Mouse (Mus musculus): ENCODE measurements around the gene Serpine2.

Gene Serpine2

DNA sequence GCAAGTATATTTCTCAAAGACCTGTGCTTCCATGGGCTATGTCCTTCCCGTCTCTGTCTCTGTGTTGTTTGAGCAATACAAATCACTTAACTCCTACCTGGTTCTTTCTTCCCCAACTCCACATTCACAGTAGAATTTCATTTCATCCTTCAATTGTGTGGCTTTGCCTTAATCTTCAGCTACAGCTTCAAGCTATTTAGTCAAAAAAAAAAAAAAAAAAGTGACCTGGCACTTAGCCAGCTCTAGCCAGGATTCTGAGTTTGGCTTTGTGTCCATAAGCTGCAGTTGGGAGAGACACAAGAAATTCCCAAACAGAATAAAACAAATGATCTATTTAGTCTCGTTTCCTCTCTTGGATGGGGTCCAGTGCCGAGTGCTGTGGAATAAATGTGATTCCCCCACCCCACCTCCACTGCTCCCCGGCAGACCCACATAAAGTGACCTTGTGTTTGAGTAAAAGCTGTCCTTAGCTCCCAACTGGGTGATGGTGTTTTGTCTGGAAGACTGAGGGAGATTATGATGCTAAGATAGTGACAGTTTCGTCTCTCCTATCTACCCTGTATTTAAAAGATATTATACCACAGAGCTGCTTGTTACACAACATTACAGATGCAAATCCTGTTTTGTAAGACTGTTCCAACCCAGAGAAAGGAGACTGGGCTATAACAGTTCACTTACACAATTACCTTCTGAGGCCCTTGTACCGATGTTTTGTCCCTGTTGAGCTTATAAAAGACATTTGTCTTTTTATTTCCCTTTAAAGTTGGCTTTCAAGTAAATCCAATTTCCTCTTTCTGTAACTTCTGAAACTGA, at the start of gene Serpine2:
Gene Serpine2 (minus strand): TSS at position 51 of the 813 bp plus-strand sequence.
- DNase-seq (ENCODE audit: low read depth), result no peak

DNA sequence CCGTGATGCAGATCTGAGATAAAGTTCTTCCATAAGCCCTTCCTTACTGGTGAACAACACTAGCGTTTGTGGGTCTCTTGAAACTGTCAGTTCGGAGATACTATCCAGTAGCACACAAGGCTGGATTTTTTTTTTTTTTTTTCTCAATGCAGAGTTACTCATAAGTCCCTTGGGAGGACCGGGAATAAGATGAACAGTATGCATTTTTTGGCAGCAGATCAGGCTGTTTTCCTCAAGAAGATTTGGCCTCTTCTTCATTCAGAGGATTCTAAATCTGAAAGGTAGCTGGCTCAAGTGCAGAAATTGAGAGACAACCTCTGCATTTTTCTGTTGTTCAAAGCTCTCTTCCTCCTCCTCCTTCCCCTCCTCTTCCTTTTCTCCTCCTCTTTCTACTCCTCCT, 46.8 kb upstream of the Serpine2 start:
- DNase-seq (ENCODE audit: low read depth), result no peak

DNA sequence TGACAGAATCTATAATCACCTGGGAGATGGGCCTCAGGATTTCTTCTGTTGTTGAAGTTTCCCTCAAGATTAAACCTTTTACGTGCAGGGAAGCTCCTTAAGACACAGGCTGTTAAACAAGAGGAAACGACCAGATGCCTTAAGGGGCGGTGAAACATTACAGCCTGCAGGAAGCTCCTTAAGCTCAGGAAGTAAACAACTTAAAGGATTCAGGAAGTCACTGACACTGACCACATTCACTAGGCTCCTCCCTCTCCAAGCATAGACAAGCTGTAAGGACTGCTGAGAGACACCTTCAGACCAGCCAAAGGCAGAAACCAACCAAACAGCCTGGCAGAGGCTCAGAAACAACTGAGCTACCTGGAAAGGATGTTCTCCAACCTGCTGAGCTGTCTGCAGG, 44.3 kb upstream of the Serpine2 start:
- DNase-seq (ENCODE audit: low read depth), result no peak

DNA sequence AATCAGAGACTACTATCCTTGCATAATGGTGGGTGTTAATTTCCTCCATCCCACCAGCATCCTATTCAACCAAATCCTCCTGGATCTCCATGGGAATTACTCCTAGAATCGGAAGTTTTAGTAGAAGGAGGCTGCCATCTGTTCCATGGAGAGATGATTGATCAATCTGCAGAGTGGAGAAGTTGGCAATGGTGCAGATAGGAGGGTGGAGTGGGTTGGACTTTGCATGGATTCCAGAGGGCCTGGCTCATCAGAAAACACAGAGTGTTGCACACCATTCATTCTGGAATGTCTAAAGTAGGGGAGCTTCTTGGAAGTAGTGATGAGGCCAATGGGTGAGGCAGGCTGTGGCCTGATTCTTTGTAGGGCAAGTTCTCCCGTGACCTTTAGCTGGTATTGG, 41.9 kb upstream of the Serpine2 start:
- no peak for DNase-seq (ENCODE audit: low read depth)

DNA sequence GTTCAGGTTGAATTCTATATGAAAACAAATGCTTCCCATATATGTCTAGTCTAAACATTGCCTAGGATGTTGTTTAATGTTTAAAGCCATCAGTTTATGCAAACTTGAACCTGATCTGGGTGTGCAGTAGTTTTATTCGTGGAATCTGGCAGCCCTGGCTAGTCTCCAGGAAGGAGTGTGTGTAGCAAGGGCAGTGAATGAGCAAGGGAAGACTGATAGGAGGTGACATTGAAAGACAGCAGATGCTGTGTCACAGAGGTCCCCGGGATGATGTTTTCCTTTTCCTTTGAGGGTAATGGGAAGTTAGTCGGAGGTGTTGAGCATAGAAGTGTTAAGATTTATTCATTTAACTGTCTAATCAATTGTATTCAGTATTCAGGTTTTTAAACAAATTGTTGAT, 21.7 kb upstream of the Serpine2 start:
- no peak for DNase-seq (ENCODE audit: low read depth)

DNA sequence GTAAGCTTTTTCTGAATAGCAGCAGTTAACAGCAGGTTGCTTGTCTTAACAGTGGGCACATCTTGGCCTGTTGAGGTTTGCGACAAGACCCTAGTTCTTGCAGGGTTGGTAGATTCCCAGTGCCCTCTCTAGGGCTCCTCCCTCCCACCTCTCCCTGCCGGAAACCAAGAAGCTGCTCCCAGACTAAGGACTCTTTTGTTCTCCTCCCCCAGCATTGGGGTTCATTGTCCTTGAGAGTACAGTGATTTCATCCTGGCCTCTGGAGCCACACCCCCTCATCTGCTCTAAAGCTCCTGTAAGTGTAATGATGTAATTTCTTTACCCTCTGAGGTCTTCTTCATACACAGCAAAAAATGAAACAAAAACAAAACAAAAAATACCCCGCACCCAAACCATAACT, 13.8 kb upstream of the Serpine2 start:
- no peak for DNase-seq (ENCODE audit: low read depth)

DNA sequence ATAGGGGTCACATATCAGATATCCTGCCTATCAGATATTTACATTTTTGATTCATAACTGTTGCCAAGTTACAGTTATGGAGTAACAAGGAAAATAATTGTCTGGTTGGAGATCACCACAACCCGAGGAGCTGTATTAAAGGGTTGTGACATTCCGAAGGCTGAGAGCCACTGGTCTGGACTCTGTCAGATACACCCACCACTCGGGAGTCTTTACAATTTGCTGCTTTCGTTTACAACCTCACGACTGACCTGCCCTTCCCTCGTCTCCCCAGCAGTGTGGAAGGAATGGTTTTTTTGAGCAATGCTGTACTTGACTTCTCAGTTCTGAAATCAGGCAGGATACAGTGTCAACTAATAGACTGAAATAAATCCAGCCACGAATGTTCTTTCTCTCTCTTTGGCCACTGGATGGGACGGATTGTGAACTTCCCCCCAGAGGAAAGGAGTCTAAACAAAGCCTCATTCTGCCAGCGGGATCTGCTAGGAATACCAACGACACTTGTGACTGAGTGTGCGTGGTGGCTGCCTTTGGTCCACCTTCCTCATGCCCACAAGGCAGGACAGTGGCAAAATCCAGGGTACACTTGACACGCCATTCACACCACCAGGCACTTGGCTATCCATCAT, 455 bp downstream of the Serpine2 start:
- no peak for DNase-seq (ENCODE audit: low read depth)

DNA sequence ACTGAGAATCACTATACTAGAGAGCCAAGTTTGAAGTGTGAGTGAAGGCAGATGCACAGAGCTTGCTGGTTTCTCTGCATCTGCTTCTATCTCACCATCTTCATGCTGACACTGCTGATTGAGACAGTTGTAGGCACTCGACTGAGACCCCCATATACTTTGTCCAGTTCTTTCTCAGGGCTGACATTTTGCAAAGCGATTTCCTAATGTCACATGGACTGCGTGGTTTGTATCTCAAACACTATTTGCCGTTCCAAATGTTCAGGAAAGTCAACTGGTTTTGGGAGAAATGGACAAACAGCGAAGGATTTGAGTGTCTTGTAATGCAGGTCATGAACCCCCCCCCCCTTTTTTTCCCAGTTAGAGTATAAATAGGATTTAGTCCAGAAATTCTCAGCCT, 1.0 kb downstream of the Serpine2 start:
- no peak for DNase-seq (ENCODE audit: low read depth)

DNA sequence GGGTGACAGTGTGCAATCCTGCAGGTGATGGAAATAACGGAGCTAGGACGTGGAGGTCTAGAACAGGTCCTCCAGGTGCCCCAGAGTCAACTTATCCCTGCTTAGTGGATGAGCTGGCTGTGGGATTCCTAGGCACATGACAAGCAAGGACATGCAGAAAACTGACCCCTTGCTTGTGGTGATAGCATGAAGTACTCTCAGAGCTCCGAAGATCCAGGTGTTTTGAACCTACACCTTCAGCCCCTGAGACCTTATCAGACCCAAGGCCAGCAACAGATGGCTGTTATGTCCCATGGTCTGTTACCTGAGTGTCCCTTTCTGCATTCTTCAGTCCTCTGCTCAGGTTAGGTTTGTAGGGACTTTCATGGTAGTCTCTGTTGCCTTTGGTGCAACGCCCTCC, 2.0 kb downstream of the Serpine2 start:
- no peak for DNase-seq (ENCODE audit: low read depth)

DNA sequence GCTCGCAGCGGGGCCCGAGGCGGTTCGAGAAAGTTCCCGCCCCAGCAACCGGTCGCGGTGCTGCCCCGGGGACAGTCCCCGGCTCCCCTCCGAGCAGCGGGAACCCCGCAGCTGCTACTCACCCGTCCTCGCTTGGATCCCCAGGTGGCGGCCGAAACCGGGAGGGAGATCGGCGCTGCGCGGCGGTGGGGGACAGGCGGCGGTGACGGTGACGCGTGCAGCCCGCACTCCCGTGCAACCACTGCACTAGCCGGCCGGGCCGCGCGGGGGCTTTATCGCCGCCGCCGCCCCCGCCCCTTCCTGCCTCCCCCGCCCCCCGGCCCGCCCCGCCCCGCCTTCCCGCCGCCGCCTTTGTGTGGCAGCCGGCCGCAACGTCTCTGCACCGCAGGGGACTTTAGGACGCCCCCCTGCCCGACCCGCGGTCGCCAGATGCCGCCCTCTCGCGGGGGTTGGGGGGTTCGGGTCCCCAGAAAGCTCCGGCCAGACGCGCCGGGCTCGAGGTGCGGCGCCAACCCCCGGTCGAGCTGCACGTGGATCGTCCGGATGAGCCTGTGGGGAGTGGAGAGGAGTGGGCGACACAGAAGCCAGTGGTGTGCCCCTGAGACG, 2.5 kb downstream of the Serpine2 start:
- DNase-seq (ENCODE audit: low read depth), result no peak

DNA sequence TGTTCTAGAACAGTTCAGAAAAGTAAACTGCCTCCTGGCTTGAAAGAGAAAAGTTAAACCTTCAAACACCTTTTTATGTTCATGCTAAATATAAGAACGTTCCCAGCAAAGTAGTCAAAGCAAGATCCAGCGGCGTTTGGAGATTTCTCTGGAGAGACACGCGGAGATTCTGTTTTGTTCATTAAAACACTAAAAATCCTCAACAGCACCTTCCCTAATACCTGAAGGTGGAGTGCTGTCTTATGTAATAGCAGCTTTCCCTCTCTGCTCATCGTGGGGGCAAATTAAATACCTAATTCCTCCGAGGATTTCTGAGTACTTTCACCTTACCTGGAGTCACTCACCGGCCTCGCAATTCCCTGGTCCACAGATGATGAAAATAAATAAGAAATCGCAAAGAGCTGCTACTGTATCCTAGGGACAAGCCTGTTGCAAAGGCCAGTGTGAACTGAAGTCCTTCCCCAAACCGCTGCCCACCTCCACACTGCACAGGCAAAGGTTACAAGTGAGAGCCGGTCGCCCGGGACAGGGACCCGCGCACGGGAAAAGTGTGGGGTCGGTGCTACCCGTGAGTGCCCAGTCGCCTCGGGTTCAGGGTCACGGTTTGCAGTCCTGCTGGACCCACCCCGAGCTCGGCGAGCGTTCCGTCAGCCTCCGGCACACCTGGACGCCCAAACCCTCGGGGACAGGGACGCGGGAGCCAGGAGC, 3.1 kb downstream of the Serpine2 start:
- no peak for DNase-seq (ENCODE audit: low read depth)

DNA sequence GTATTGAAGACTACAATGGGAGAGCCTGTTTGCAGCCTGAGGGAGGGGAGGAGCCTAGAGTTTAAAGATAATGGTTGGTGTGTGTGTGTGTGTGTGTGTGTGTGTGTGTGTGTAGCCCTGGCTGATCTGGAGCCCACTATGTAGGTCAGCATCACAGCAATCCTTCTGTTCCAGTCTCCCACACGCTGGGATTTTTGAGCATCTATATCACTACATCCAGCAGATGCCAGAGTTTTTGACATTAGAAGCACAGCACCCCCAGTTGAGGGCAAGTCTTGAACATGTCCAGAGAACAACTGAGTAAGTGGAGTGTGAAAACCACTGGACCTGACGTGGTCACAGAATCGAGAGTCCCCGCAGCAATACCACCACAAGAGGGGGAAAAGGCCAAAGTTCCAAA, 4.2 kb downstream of the Serpine2 start:
- DNase-seq (ENCODE audit: low read depth), result no peak

DNA sequence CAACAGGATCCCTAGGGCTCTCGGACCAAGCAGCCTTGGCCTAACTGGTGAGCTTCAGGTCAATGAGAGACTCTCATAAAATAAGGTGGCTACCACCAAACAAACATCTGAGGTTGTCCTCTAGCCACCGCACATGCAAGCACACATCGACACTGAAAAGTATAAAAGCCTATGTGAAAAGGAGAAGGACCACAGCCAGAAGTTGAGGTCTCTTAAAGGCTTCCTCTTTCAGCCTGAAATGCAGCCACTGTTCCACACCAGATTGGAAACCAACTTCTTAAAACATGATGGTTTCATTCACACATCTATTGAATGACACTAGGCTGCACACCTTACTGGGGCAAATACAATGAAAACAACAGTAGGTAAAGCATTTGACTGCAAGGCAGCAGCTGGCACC, 7.5 kb downstream of the Serpine2 start:
- DNase-seq (ENCODE audit: low read depth), result no peak

DNA sequence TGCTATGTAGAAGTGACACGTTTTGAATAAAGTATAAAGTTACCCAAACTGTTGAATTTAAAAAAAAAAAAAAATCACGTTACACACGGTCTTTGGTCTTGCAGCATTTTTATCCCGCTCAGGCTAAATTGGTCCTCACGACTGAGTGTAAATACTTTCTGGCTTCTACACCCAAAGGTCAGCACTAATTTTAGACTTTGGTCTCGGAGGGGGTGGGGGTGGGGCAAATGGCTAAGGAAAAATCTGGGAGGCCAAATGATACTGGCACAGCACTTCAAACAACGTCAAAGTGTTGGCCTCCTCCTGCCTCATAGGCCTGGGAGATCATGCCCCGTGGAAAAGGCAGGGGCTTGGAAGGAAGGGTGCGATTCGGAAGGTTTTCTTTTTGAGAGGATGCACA, 10.6 kb downstream of the Serpine2 start:
- DNase-seq (ENCODE audit: low read depth), result no peak

DNA sequence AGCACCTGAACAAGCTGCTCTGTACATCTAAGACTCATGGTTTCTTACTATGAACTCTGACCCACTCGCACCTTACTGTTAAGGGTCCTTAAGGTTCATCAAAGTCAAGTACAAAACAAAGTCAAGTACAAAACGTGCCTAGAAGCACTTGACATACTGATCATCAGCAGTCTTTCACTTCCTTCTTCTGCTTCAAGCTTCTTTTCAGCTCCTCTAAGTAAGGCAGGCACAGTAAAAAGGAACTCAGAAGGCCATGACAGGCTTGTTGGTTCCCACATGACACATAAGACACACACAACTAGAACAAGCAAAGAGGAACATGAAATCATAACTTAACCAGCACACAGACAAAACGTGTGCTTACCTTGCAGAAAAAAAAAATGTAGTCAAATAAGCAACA, 12.3 kb downstream of the Serpine2 start:
- DNase-seq (ENCODE audit: low read depth), result no peak

DNA sequence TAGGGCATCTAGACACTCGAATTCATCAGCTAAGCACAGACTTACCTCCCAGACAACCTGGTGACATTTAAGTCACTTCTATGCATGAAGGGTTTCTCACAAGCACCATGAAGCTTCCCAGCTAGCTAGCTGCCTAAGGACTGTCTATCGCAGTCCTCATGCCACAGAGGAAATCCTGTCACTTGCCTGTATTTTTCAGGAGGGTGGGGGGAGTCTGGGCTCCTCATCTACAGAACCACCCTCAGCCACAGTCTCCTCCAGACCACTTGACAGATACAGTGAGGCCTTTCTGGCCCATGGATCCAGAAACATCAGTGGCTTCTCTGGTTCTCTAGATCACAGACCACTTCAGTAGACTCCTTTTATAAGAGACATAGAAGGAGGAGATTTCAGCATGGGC, 14.1 kb downstream of the Serpine2 start:
- DNase-seq (ENCODE audit: low read depth), result no peak

DNA sequence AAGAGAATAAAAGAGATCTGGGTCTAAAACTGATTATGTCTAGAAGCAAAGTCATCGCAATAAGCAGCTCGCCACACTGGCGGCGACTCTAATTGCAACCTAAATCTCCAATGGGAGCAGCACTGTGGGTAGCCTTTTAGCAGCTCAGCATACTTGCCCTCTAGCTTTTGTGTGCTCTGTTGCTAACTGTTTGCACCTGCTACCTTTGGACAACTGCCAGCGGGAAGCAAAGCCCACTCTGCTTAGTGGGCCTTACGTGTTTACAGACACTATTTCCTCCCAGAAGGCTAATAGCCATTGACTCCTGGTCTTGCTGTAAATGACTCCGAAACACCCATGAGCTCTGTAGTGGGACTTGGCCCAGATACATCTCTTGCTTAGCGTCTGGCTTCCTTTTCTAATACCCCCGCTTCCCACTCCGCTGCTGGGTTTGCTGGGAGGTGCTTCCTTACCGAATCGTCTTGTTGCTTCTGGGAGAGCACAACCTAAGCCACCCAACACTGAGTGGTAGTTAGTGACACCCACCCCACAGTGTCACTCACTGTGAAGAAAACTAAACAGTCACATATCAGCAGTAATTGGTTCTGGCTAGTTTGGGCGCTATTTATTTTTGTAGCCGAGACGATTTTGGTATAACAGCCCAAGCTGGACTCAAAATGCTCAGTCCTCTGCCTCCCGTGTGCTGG, 28.1 kb downstream of the Serpine2 start:
- DNase-seq (ENCODE audit: low read depth), result no peak

DNA sequence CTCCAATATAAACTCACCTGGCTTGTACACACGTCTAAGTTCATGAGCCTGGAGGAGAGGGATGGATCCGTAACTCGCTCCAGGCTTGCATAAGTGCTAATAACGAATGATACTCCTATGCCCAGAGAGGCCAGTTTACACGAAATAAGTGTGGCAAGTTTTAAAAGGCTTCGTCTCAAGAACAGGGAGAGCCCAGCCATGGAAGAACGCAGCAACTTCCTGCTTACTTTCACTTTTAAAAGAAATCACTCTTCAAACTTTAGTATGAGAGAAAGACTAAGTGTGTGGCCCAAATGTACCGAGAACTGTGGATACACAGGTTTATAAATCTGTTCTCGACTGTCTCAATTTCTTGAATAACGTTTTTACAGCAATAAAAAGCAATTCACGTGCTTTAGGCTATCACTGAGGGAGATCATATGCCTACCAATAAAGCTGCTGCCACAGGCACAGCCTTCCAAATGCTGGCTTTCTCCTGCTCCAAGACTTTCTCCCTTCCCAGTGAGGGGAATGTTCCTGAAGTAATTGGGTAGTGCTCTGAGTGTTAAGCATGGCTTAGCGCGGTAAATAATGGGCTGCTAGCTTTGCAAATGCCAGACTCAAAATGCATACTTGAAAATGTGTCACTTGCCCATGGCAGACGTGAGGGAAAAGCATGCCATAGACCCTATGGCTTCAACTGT, 36.9 kb downstream of the Serpine2 start:
- peak; percentile 23 for DNase-seq (ENCODE audit: low read depth)

DNA sequence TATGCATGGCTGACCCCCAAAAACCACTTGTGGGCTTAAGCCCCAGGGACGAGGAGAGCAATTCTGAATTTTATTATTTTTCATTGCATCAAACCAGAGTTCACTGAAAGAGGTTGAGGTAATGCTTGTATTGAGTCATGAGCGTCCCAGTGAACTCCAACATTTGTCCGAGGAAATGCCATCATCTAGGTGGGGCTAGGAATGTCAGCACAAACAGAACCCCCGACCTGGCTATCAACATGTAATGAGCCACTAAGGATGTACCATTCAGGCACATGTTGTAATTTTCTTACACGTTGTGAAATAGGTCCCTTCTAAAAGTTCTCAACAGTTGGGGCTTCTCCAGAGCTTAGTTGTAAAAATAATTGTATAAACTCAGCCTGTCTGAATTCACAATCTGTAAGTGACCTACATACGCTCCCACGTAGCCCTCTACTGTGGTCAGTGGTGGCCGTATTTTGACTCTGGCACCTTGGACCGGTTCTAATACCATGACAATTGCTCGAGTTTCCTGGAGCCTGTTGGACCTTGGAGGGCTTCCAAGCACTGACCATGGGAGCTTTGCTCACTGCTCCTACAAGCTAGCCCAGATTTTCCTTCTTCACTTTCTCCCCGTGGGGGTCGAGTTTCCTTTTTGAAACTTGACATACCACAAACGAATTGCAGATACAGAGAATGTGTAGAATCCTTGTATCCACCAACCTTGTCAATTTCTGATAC, 38.0 kb downstream of the Serpine2 start:
- peak; percentile 76 for DNase-seq (ENCODE audit: low read depth)

DNA sequence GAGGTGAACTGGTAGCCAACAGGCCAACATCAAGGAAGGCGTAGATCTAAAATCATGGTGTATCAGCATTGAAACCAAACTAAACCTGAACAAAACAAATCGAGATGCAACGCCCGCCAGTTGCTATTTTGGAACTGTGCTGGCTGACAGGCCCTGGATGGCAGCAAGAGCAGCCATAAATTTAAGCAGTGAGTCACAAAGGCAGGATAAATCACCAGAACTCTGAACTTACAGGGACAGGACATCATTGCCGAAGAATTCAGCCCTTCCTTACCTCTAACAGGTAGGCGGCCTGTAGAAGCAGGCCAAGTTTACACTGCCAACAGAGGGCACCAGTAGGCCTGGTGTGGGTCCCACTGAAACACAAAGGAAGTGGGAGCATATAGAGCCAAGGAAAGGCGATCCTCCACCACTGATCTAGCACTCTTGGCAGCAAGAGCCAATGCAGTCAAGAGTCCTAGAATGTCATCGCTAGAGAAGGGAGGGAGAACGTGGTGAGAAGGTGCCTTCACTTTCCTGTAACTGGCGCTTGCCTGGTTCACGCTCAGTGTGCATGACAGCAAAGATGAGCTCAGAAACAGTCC, 41.6 kb downstream of the Serpine2 start:
- no peak for DNase-seq (ENCODE audit: low read depth)

DNA sequence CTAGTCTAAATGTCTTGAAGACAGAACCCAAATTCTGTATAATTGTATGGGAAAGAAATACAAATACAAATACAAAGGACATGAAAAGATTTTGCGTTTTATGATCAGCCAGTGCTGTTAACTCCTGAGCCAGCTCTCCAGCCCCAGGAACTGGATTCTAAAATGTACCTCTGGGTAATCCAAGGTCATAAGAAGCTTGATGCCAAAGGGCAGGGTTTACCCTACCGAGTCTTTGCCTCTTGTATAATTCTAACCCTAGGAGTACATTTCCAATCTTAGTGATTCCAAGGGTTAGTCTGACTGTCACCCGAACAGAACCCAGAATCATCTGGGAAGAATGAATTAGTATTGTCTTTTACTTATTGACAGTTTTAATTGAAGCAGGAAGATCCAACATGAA, 45.5 kb downstream of the Serpine2 start:
- no peak for DNase-seq (ENCODE audit: low read depth)

Measured in fibroblast of lung, adult 2 months (primary cell).